Mouse (Mus musculus) kidney, adult 2 months (tissue): ENCODE results near the gene Gtpbp6. TPM values are rescaled to one million over a fixed set of nuclear protein-coding genes. Genes with fewer than 3 reads are reported as not detected.

ENCODE experiments used
- DNase-seq: peaks from one replicate; pipeline ENCODE4 v3.0.0; 2021
- H3K27ac ChIP-seq: fragments of 200-500 bp; 2 replicates; pipeline ENCODE4 v1.5.1; 2012; ENCODE audit warnings: low read depth, low read length, control low read depth, inconsistent platforms; ENCODE audit not compliant: insufficient read depth
- H3K27me3 ChIP-seq: fragments of 200-500 bp; replicated peaks from 2 replicates; pipeline ENCODE4 v1.6.1; 2012; ENCODE audit warnings: mild to moderate bottlenecking, moderate library complexity, low read length, inconsistent platforms; ENCODE audit not compliant: control insufficient read depth, insufficient read depth
- H3K36me3 ChIP-seq: fragments of 200-500 bp; 2 replicates; pipeline ENCODE4 v1.6.1; 2012; ENCODE audit warnings: mild to moderate bottlenecking, moderate library complexity, low read length, inconsistent platforms; ENCODE audit not compliant: control insufficient read depth, insufficient read depth
- H3K4me1 ChIP-seq: fragments of 200-500 bp; 2 replicates; pipeline ENCODE4 v1.6.1; 2011; ENCODE audit warnings: low read length; ENCODE audit not compliant: control insufficient read depth, insufficient read depth
- H3K4me3 ChIP-seq: fragments of 200-500 bp; 2 replicates; pipeline ENCODE4 v1.5.1; 2011; ENCODE audit warnings: mild to moderate bottlenecking, low read depth, low read length, control low read depth; ENCODE audit not compliant: insufficient read depth
- CTCF ChIP-seq: fragments of 200-500 bp; conservative IDR thresholded peaks from 2 replicates; pipeline ENCODE4 v1.5.1; 2011; ENCODE audit warnings: low read depth, mild to moderate bottlenecking, control low read depth, low read length, moderate library complexity, mixed read lengths; ENCODE audit not compliant: insufficient read depth, insufficient read length
- POLR2A ChIP-seq: fragments of 200-500 bp; IDR thresholded peaks from one replicate; pipeline ENCODE4 v1.6.1; 2011; ENCODE audit warnings: low read depth, low read length, control low read depth
- WGBS: fragments of 180-500 bp; shearing (Covaris S2); methylation state at CpG from one replicate; pipeline ENCODE4 v1.1.7; 2018; 5-methylcytosine and 5-hydroxymethylcytosine counted together
- polyA plus RNA-seq: library from polyadenylated mRNA; depleted of rRNA; stranded (reverse); fragments of >200 nt; gene quantifications from 2 replicates; pipeline ENCODE4 v1.2.3, GENCODE M21; 2012

Gtpbp6 gene
- polyA plus RNA-seq, 1 experiment = 50.6 TPM

GRCm38 (mm10) chr5:110104616-110105380 is 3.2 kb downstream of the Gtpbp6 start:
- DNase-seq = no peak
- no peak overlapping the region for H3K4me3 ChIP-seq
- no peaks in the 10 kb centered on the region for H3K27me3 ChIP-seq
- 95% methylated on average over 36 of the region's 36 CpGs for WGBS
- TF ChIP-seq POLR2A (no peak), CTCF (no peak)
- H3K27ac ChIP-seq = no peak overlapping the region
- peaks cover 5% of the 10 kb centered on the region; the same call in 1 of the 2 replicates for H3K4me1 ChIP-seq
- no peaks in the 10 kb centered on the region; the same call in 1 of the 2 replicates for H3K36me3 ChIP-seq

- 95% methylated on average over 27 of the region's 27 CpGs for WGBS
- no peak overlapping the region for H3K4me3 ChIP-seq
These were observed 3.9 kb downstream of the Gtpbp6 start for GRCm38 (mm10) chr5:110103901-110104615.

GRCm38 (mm10) chr5:110102853-110103625 is 5.0 kb downstream of the Gtpbp6 start:
- DNase-seq = no peak

More at GRCm38 (mm10) chr5:110103901-110104615, 3.9 kb downstream of the Gtpbp6 start:
- no peak for DNase-seq
- H3K4me1 ChIP-seq = peaks cover 5% of the 10 kb centered on the region; the same call in 1 of the 2 replicates
- H3K27ac ChIP-seq = no peak overlapping the region
- H3K27me3 ChIP-seq = no peaks in the 10 kb centered on the region
- no peaks in the 10 kb centered on the region; the same call in 1 of the 2 replicates for H3K36me3 ChIP-seq
- TF ChIP-seq POLR2A = no peak
- no peak for TF ChIP-seq CTCF

GRCm38 (mm10) chr5:110102429-110102828 is 5.6 kb downstream of the Gtpbp6 start:
- no peaks in the 10 kb centered on the region; the same call in 1 of the 2 replicates for H3K36me3 ChIP-seq
- no peak overlapping the region for H3K27ac ChIP-seq
- no peak for DNase-seq
- 89% methylated on average over 13 of the region's 13 CpGs for WGBS
- H3K4me1 ChIP-seq = peaks cover 5% of the 10 kb centered on the region; the same call in 1 of the 2 replicates
- no peak for TF ChIP-seq POLR2A
- TF ChIP-seq CTCF = no peak
- H3K27me3 ChIP-seq = no peaks in the 10 kb centered on the region
- no peak overlapping the region for H3K4me3 ChIP-seq

More at GRCm38 (mm10) chr5:110102853-110103625, 5.0 kb downstream of the Gtpbp6 start:
- 92% methylated on average over 19 of the region's 19 CpGs for WGBS
- Histone ChIP-seq H3K36me3 (no peaks in the 10 kb centered on the region; the same call in 1 of the 2 replicates), H3K27ac (no peak overlapping the region), H3K4me1 (peaks cover 5% of the 10 kb centered on the region; the same call in 1 of the 2 replicates), H3K27me3 (no peaks in the 10 kb centered on the region), H3K4me3 (no peak overlapping the region)
- TF ChIP-seq CTCF = no peak
- no peak for TF ChIP-seq POLR2A

GRCm38 (mm10) chr5:110101716-110102347 is 6.2 kb downstream of the Gtpbp6 start:
- 15% methylated on average over 34 of the region's 34 CpGs for WGBS
- Histone ChIP-seq H3K4me3 (peak overlapping the region; percentile 47), H3K27me3 (no peaks in the 10 kb centered on the region), H3K36me3 (no peaks in the 10 kb centered on the region; the same call in 1 of the 2 replicates), H3K4me1 (peaks cover 5% of the 10 kb centered on the region; the same call in 1 of the 2 replicates), H3K27ac (no peak overlapping the region)
- TF ChIP-seq POLR2A (no peak), CTCF (no peak)
- peak; percentile 68 for DNase-seq

- no peak for DNase-seq
These were observed 6.9 kb downstream of the Gtpbp6 start for GRCm38 (mm10) chr5:110100921-110101631.

More at GRCm38 (mm10) chr5:110100921-110101631, 6.9 kb downstream of the Gtpbp6 start:
- Histone ChIP-seq H3K27ac (no peak overlapping the region), H3K4me1 (peaks cover 5% of the 10 kb centered on the region; the same call in 1 of the 2 replicates), H3K4me3 (peak overlapping the region; percentile 47), H3K36me3 (no peaks in the 10 kb centered on the region; the same call in 1 of the 2 replicates), H3K27me3 (no peaks in the 10 kb centered on the region)
- WGBS = 1% methylated on average over 36 of the region's 37 CpGs
- TF ChIP-seq CTCF (no peak), POLR2A (no peak)
